Mouse (Mus musculus) bone marrow macrophage, adult 2 months (primary cell): Measurements from ENCODE around the gene Aif1l. TPM values are rescaled to one million over a fixed set of nuclear protein-coding genes. Genes with fewer than 3 reads are reported as not detected.
A peak's percentile ranks its signal among the peaks of the same experiment; 100 is the strongest.

ENCODE experiments used
- H3K27ac ChIP-seq: 2 replicates; pipeline ENCODE4 v1.5.1; 2012; ENCODE audit warnings: low read depth, low read length; ENCODE audit not compliant: insufficient read depth
- H3K4me1 ChIP-seq: 2 replicates; pipeline ENCODE4 v1.6.1; 2012; ENCODE audit warnings: low read length; ENCODE audit not compliant: control insufficient read depth, insufficient read depth
- H3K4me3 ChIP-seq: 2 replicates; pipeline ENCODE4 v1.5.1; 2012; ENCODE audit warnings: mild to moderate bottlenecking, low read length, moderate library complexity; ENCODE audit not compliant: insufficient read depth
- CTCF ChIP-seq: IDR thresholded peaks from 2 replicates; pipeline ENCODE4 v1.5.1; 2012; ENCODE audit warnings: low read depth, mild to moderate bottlenecking, low read length, moderate library complexity
- POLR2A ChIP-seq: IDR thresholded peaks from 2 replicates; pipeline ENCODE4 v1.6.1; 2012; ENCODE audit warnings: mild to moderate bottlenecking, low read depth, low read length, borderline replicate concordance
- polyA plus RNA-seq: library from polyadenylated mRNA; stranded (reverse); fragments of >200 nt; gene quantifications from 2 replicates; pipeline ENCODE4 v1.2.4, GENCODE M21; 2012; ENCODE audit not compliant: missing spikeins, insufficient read depth, insufficient read length

Gene Aif1l
- polyA plus RNA-seq, 1 experiment: not detected

DNA sequence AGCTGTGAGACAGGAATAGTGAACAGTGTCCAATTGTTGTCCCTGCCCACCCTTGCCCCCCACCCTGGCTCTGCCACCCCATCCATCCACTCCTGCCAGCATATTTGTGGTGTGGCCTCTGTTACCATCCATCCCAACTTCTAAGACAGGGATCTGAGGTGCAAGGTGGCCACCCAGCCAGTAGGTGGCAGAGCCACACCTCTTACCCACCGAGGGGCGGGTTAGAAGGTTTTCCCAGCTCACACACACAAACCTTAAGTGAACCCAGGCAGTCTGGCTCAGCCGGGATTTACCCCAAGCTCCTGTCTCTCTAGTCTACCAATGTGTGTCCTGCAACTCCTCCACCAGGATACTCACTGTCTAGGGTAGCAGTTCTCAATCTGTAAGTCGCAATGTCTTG, 32.3 kb upstream of the Aif1l start:
- Histone ChIP-seq H3K27ac (no peak overlapping the region), H3K4me3 (no peak overlapping the region), H3K4me1 (no peaks in the 10 kb centered on the region)
- no peak for TF ChIP-seq POLR2A
- peak; percentile 38 for TF ChIP-seq CTCF

DNA sequence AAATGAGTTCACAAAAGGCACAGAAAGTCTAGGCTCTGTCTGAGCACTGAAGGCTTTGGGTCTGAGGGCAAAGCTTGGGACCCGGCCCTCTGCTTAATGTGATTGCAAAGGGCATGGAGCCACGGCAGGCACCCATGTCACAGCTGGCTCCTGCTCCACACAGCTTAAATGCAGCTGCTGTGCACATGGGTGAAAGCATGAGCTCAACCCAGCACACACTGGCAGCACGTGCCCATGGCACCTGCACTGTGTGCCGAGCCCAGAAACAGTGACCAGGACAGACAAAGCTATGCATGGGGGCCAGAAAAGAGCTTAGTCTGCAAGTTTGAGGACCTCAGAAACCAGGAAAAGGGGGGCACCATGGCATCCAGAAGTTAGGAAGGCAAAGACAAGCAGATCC, 26.3 kb upstream of the Aif1l start:
- TF ChIP-seq CTCF: no peak
- TF ChIP-seq POLR2A: no peak
- H3K4me1 ChIP-seq: no peaks in the 10 kb centered on the region
- no peak overlapping the region for H3K4me3 ChIP-seq
- no peak overlapping the region for H3K27ac ChIP-seq

DNA sequence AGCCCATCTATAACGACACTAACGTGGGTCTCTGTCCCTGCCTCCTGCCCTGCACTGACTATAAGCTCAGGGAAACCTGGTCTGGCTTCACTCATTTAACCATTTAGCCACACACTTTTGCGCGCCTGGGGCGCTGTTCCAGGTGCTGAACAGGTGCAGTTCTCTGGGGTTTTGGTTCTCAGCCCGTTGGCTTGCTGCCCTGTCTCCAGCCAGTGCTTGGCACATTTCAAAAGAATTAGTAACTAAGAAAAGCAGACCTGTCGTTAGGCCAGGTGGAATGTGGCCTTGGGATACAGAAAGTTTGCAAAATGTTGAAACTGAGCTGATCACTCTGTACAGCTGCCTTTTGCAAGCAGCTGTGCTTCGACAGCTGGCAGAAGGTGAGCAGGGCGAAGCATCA, 25.1 kb upstream of the Aif1l start:
- no peak overlapping the region for H3K27ac ChIP-seq
- no peak overlapping the region for H3K4me3 ChIP-seq
- no peaks in the 10 kb centered on the region for H3K4me1 ChIP-seq
- TF ChIP-seq POLR2A (no peak), CTCF (no peak)

DNA sequence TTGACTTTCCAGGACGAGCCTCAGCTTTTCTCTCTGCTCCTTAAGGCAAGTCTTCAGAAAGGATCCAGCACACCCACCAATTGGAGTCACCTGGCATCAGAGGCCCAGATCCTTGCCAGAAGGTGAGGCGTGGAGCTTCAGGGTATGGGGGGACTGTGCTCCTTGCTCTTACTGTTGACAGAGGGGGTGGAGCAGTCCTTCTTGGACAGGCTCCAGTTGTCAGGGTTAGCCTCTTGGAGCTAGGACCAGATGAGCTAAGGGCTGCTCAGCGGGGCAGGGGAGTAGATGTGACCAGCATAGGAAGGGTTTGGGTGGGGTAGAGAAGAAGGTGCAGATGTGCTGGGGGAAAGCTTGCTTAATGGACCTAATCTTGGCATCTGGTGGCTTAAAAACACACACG, 24.0 kb upstream of the Aif1l start:
- no peak for TF ChIP-seq CTCF
- no peak for TF ChIP-seq POLR2A
- Histone ChIP-seq H3K4me3 (no peak overlapping the region), H3K4me1 (no peaks in the 10 kb centered on the region), H3K27ac (no peak overlapping the region)

DNA sequence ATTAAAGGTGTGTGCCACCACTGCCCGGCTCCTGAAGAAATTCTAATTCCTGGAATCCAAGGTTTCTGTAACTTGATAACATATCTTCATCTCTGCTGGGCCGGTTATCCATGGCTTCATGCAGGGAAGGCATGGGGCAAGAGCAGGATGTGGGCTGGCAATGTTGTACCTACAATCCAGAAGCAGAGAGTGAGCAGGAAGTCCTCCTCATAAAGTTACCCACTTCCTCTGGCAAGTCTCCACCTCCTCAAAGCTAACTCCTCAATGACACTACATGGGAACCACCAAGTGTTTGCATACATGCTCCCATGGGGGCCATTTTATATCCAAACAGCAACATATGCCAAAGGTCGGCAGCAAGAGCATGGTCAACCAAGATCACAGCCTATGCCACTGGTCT, 20.3 kb upstream of the Aif1l start:
- no peak for TF ChIP-seq POLR2A
- TF ChIP-seq CTCF: no peak
- peaks cover 2% of the 10 kb centered on the region for H3K4me1 ChIP-seq
- H3K4me3 ChIP-seq: no peak overlapping the region
- no peak overlapping the region for H3K27ac ChIP-seq

DNA sequence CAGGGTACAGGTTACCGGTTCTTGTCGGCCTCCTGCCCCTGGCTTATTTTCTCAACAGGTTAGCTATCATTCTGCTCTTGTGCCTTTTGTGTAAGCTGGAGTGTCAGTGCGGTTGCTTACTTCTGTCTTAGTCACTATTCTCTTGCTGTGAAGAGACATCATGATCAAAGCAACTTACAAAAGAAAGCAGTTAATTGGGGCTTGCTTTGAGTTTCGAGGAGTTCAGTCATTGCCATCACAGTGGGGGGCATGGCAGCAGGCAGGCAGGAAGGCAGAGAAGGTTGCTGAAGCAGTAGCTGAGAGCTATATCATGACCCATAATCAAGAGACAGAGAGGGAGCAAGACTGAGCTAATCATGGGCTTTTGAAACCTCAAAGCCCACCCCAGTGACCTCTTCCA, 15.4 kb upstream of the Aif1l start:
- peaks cover 6% of the 10 kb centered on the region for H3K4me1 ChIP-seq
- no peak overlapping the region for H3K4me3 ChIP-seq
- TF ChIP-seq POLR2A (no peak), CTCF (no peak)
- no peak overlapping the region for H3K27ac ChIP-seq

DNA sequence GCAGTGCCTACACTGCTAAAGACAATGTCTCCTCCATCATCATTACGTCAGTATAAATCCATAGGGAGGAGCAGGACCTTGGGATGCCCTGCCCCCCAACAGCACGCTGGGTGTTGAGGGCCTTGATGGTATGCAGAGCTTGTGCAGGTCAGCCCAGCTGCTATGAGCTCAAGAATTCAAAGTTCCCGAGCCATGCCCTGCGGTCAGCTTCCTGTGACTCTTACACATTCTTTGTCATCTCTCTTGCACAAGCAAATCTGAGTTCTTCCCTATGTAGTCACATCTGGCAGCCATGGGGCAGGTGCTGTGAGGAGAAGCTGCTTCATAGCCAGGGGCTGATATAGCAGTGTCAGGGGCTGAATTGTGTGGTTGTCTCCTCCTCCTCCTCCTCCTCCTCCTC, 14.9 kb upstream of the Aif1l start:
- H3K4me3 ChIP-seq: no peak overlapping the region
- no peak overlapping the region for H3K27ac ChIP-seq
- H3K4me1 ChIP-seq: peaks cover 6% of the 10 kb centered on the region
- TF ChIP-seq CTCF (no peak), POLR2A (no peak)

DNA sequence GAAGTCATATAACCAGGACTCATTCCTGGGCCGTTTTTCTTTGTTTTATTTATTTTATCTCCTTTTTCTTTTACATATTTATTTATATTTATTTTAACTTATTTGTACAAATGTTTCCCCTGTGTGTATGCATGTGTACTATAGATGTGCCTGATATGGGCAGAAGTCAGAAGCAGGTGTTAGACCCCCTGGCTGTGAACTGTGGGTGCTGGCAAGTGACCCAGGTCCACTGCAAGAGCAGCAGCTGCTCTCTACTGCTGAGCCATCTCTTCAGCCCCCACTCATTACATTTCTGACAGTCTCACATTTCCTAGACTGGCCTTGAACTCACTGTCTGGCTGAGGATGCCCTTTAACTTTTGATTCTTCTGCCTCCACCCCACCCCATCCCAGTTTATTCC, 11.6 kb upstream of the Aif1l start:
- Histone ChIP-seq H3K4me3 (no peak overlapping the region), H3K27ac (no peak overlapping the region), H3K4me1 (peaks cover 6% of the 10 kb centered on the region)
- TF ChIP-seq POLR2A (no peak), CTCF (no peak)

DNA sequence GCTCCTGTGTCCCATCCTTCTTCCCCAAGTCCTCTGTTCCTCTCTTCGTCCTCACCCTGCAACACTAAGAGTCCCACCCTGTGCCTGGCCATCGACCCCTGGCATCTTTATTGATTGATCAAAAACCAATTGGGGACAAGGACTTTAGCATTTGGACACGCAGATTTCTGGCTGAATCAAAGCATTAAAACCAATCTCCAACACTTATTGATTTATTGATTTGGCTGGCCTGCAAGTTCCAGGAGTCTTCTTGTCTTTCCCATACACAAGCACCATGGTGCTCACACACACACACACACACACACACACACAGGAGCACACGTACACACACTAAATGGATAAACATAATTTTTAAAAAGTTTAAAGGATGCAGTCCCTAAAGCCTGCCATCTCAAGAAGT, 6.9 kb upstream of the Aif1l start:
- Histone ChIP-seq H3K27ac (no peak overlapping the region), H3K4me1 (no peaks in the 10 kb centered on the region), H3K4me3 (no peak overlapping the region)
- TF ChIP-seq POLR2A (no peak), CTCF (no peak)

DNA sequence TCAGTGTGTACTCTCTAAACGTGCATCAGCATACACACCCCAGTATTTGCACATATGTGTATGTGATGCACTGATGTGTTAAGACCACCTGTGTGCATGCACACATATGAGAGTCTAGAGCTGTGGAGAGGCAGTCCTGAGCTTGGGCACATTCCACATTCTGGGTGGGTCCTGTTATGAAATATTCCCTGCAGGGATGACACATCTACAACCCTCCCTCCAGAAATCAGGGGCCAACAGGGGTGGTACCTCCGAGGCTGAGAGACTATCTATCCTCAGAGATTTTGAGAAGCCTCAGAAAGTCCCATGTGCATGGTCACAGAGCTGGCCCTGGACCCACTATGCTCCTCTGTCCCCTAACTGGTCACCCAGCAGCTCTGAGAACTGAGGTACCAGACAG, 4.4 kb upstream of the Aif1l start:
- TF ChIP-seq POLR2A (no peak), CTCF (no peak)
- no peaks in the 10 kb centered on the region for H3K4me1 ChIP-seq
- no peak overlapping the region for H3K27ac ChIP-seq
- no peak overlapping the region for H3K4me3 ChIP-seq

DNA sequence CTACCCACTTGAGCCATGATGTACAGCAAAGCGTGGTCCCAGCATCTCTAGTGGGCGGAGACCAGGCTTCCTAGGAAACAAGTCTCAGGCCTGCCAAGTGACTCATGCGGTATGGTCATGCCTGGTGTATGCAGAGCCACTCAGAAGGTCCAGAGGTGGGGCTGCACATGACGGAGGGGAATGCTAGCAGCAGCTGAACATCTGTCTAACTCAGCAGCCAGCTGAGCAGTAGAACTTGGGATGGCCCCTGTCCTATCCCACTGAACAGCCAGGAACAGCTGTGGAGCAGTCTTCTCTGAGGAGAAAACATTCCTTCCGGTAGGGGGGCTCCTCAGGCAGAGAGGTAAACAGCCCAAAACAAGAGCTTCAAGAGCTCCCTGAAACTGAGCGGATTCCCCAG, 1.5 kb upstream of the Aif1l start:
- H3K4me1 ChIP-seq: no peaks in the 10 kb centered on the region
- H3K27ac ChIP-seq: no peak overlapping the region
- no peak overlapping the region for H3K4me3 ChIP-seq
- TF ChIP-seq CTCF: no peak
- no peak for TF ChIP-seq POLR2A

DNA sequence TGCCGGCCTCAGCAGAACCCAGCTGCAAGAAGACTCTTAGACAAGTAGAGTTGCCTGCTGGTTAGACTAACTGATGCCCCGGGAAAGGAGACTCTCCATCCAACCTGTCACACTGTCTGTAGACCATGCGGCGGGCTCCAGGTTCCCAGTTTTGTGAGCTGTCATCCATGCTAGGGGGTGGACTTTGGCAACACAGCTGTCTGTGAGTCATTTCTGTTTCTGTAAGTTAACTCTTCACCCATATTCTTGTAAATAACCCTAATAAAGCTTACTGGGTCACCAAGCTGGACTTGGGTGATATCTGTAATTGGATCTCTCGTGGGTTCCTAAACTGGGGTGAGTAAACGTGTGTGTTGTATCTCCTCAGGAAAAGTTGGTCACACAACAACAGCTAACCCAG, 1.1 kb upstream of the Aif1l start:
- Histone ChIP-seq H3K27ac (no peak overlapping the region), H3K4me1 (no peaks in the 10 kb centered on the region), H3K4me3 (no peak overlapping the region)
- no peak for TF ChIP-seq CTCF
- no peak for TF ChIP-seq POLR2A
